Mouse (Mus musculus): Measurements from ENCODE around the gene Gpr158. TPM values are rescaled to one million over a fixed set of nuclear protein-coding genes. Genes with fewer than 3 reads are reported as not detected.

Gene Gpr158
- polyA plus RNA-seq, 1 experiment from 2014 or later: 0.01 TPM

DNA sequence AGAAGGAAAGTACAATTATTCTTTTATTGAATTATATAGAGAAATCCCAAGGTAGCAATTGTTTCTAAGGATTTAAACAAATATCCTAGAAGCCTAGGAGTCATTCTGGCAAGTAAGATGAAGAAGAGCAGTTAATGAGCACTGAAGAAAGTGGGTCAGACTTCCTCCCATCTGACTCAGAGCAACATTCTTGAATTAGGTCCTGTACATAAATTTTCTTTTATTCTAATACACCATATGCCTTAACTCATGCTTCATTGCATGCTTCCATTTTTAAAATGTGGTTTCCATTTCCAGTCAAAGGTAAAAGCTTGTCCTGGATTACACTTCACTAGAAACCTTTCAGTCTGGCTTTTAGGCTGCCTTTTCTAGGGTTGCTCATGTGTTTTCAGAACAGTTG is 432.7 kb downstream of the Gpr158 start:
- Histone ChIP-seq H3K9ac (ENCODE audit: low read length) (no peak overlapping the region), H3K4me3 (ENCODE audit: low read depth, low read length) (no peak overlapping the region), H3K9me3 (ENCODE audit: control insufficient read depth, low read length) (no peaks in the 10 kb centered on the region), H3K27me3 (ENCODE audit: control insufficient read depth, insufficient read depth, low read length) (no peaks in the 10 kb centered on the region), H3K4me2 (replicated peaks; ENCODE audit: low read depth) (no peak overlapping the region), H3K27ac (replicated peaks) (no peak overlapping the region), H3K4me1 (replicated peaks; ENCODE audit: control insufficient read depth, insufficient read depth) (no peaks in the 10 kb centered on the region), H3K36me3 (ENCODE audit: control insufficient read depth, insufficient read depth, low read length) (no peaks in the 10 kb centered on the region)
- no peak for DNase-seq (ENCODE audit: low spot score)
- TF ChIP-seq CTCF (IDR thresholded peaks at IDR 0.05; ENCODE audit: low read depth): no peak
- no peak for TF ChIP-seq EP300 (optimal IDR thresholded peaks at IDR 0.05)
- ATAC-seq (ENCODE audit: low FRiP score, low TSS enrichment): no peak

DNA sequence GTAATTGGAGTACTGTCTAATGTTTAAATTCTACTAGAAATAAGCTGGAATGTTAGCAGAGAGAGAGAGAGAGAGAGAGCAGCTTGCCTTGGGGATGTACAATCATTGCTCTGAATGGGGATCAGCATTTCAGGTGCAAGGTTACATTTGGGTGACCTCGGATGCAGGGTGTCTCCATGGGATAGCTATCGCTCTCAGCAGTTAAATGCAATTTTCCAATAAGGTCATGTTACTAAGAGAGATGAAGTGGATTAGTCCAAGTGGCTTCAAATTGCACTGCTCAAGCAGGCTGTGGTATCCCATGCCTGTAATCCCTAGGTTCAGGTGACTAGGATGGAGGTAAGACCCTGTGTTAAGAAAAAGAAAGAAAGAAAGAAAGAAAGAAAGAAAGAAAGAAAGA is 441.2 kb downstream of the Gpr158 start:
- 69% methylated on average over 2 of the region's 2 CpGs for WGBS
- no peaks in the 10 kb centered on the region for H3K36me3 ChIP-seq (ENCODE audit: control insufficient read depth, insufficient read depth, low read length)
- no peaks in the 10 kb centered on the region for H3K4me1 ChIP-seq (replicated peaks; ENCODE audit: control insufficient read depth, insufficient read depth)
- H3K27ac ChIP-seq (replicated peaks): no peak overlapping the region
- no peak for ATAC-seq (ENCODE audit: low FRiP score, low TSS enrichment)
- no peaks in the 10 kb centered on the region for H3K27me3 ChIP-seq (ENCODE audit: control insufficient read depth, insufficient read depth, low read length)
- TF ChIP-seq CTCF (IDR thresholded peaks at IDR 0.05; ENCODE audit: low read depth): no peak
- TF ChIP-seq EP300 (optimal IDR thresholded peaks at IDR 0.05): no peak
- DNase-seq (ENCODE audit: low spot score): no peak
- H3K9me3 ChIP-seq (ENCODE audit: control insufficient read depth, low read length): no peaks in the 10 kb centered on the region
- H3K4me2 ChIP-seq (replicated peaks; ENCODE audit: low read depth): no peak overlapping the region
- no peak overlapping the region for H3K4me3 ChIP-seq (ENCODE audit: low read depth, low read length)
- H3K9ac ChIP-seq (ENCODE audit: low read length): no peak overlapping the region

DNA sequence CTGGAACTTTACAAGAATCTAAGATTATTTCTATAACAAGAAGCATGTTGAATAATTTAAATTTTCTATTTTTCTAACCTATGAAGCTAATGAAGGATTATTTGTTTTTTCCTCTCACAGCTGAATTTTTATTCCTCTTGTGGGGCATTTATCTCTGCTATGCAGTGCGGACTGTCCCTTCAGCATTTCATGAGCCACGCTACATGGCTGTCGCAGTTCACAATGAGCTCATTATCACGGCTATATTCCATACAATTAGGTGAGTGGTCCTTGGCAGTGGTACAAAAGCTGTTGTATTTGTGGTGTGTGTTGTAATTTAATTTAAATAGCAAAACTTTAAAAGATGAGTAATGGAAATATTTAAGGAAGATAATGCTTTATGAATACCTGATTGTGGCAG is 443.1 kb downstream of the Gpr158 start:
- H3K4me2 ChIP-seq (replicated peaks; ENCODE audit: low read depth): no peak overlapping the region
- no peaks in the 10 kb centered on the region for H3K9me3 ChIP-seq (ENCODE audit: control insufficient read depth, low read length)
- no peak overlapping the region for H3K27ac ChIP-seq (replicated peaks)
- WGBS: 89% methylated on average over 4 of the region's 4 CpGs
- DNase-seq (ENCODE audit: low spot score) (no peak), ATAC-seq (ENCODE audit: low FRiP score, low TSS enrichment) (no peak)
- no peak for TF ChIP-seq EP300 (optimal IDR thresholded peaks at IDR 0.05)
- no peak for TF ChIP-seq CTCF (IDR thresholded peaks at IDR 0.05; ENCODE audit: low read depth)
- H3K4me3 ChIP-seq (ENCODE audit: low read depth, low read length): no peak overlapping the region
- H3K27me3 ChIP-seq (ENCODE audit: control insufficient read depth, insufficient read depth, low read length): no peaks in the 10 kb centered on the region
- H3K36me3 ChIP-seq (ENCODE audit: control insufficient read depth, insufficient read depth, low read length): no peaks in the 10 kb centered on the region
- H3K9ac ChIP-seq (ENCODE audit: low read length): no peak overlapping the region
- no peaks in the 10 kb centered on the region for H3K4me1 ChIP-seq (replicated peaks; ENCODE audit: control insufficient read depth, insufficient read depth)

DNA sequence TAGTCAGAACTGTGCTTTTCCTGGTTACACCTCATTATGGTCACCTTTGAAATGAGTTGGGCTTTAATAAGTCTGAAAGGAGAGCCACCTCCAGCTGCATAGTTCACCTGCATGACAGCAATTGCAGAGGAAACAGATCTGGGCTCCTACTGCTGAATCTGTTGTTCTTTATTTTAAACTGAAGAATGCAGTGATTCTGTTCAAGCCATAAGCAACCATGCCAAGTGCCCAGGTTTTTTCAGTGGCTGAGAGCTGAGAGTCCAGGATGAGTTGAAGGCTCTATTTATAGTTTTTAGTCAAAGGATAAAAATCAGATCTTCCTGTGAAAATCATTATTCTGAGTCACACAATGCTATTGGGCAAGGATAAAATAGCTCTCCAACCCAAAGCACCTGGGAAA is 496.7 kb downstream of the Gpr158 start:
- ATAC-seq (ENCODE audit: low FRiP score, low TSS enrichment): no peak
- no peak overlapping the region for H3K4me2 ChIP-seq (replicated peaks; ENCODE audit: low read depth)

More for the DNA sequence above, 496.7 kb downstream of the Gpr158 start:
- Histone ChIP-seq H3K4me1 (replicated peaks; ENCODE audit: control insufficient read depth, insufficient read depth) (no peaks in the 10 kb centered on the region), H3K9me3 (ENCODE audit: control insufficient read depth, low read length) (no peaks in the 10 kb centered on the region), H3K4me3 (ENCODE audit: low read depth, low read length) (no peak overlapping the region), H3K27me3 (ENCODE audit: control insufficient read depth, insufficient read depth, low read length) (no peaks in the 10 kb centered on the region), H3K36me3 (ENCODE audit: control insufficient read depth, insufficient read depth, low read length) (no peaks in the 10 kb centered on the region), H3K27ac (replicated peaks) (no peak overlapping the region), H3K9ac (ENCODE audit: low read length) (no peak overlapping the region)
- TF ChIP-seq EP300 (optimal IDR thresholded peaks at IDR 0.05) (no peak), CTCF (IDR thresholded peaks at IDR 0.05; ENCODE audit: low read depth) (no peak)
- no peak for DNase-seq (ENCODE audit: low spot score)

Other genes with a start within 250 kb of the Gpr158 start
- 2.5 and 2.8 TPM in 2 replicates for gene Enkur, start 162.2 kb upstream of the Gpr158 start, polyA plus RNA-seq (2015; fragmentation: Nextera tagmentation; extraction: Ambion mirVana)
- 6.6 and 7.3 TPM in 2 replicates for gene Thnsl1, start 161.8 kb upstream of the Gpr158 start, polyA plus RNA-seq (2015; fragmentation: Nextera tagmentation; extraction: Ambion mirVana)

Measured in stomach, postnatal 0 days (tissue).